Mouse (Mus musculus) thymus, postnatal 36 days (tissue): ENCODE measurements around the gene Arsg.
A peak's percentile ranks its signal among the peaks of the same experiment; 100 is the strongest.

ENCODE experiments used
- DNase-seq, 2 experiments: peaks; one replicate each; pipeline ENCODE4 v3.0.0; 2022; ENCODE audit warnings: mixed read lengths in 2 of 2

Arsg gene

DNA sequence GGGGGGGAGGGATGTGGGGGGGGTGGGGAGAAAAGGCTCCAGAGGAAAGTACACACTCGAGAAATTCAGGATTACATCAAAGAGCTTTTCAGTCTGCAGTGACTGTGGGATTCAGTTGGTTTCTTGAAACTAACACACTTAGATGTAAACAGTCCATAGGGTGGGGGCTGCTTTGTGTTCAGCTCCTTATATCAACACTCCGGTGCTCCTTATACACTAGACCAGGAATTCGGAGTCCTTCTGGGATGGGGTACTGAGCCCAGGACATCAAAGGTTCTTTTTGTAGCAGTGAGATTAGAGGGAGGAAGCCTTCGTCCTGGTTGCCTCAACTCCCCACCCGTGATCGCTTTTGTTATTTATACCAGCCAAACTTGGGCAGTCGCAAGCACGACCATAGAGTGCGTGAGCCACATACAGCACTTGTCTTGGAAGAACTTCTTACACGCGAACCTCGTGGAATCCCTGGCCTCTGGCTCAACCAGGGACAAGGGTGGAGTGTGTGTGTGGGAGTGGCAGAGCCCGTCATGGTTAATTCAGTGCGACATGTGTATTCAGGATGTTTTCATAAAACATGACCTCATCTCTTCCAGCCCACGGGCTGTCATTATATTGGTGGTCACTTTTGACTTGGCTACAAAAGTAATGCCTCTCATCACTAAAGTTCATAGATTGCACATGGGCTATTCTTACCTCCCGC lies 73.3 kb downstream of the Arsg start:
- no peak for DNase-seq

DNA sequence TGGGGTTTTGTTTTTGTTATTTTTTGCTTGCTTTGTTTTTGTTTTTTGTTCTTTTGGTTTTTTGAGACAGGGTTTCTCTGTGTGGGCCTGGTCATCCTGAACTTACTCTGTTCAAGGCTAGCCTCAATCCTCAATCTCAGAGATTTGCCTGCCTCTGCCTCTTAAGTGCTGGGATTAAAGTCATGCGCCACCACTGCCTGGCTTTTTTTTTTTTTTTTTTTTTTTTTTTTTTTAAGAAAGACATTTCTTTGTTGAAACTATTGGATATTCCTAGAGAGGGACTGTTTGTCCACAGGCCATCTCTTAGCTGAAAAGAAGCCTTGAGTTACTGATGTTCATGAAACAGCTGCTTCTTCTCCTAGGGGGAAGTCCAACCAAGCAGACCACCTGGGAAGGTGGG lies 74.5 kb downstream of the Arsg start:
- DNase-seq, result no peak

DNA sequence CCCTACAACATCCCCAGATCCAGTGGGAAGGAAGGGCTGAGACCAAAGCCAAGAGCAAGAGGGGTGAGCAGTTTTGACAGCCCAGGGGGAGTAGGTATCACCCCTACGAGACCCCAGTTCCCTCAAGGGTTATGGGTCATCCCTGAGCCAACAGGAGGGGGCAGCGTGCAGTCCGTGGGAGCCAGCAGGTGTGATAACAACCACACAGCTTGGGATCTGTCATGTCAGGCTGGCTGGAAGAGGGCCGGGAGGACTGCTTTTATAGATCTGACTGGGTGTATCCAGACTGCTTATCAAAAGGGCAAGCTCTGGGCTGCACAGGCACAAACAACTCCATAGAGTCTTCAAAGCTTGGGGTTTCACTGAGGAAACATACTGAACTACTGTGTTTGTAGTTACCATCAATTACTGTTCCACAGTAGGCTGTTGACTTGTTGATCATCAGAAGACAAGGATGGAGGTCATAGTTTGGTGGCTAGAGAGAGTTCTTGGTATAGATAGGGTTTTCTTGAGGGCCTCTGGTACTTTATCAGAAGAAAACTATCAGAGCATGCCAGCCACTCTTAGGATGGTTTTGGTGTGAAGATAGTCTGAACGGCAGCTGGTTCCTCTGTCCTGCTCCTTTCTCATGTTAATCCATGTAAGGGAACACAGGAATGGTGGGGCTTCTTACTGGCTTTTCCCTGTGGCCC lies 76.6 kb downstream of the Arsg start:
- DNase-seq, result no peak

- peak; percentile 25 to 27 for DNase-seq
These were observed 80.7 kb downstream of the Arsg start for GRCm38 (mm10) chr11:109553921-109554320.

- peak in 1 of 2 experiments; percentile 7 for DNase-seq
These were observed 81.3 kb downstream of the Arsg start for GRCm38 (mm10) chr11:109554443-109554842.

GRCm38 (mm10) chr11:109556130-109556529 lies 83.0 kb downstream of the Arsg start:
- DNase-seq, result no peak

DNA sequence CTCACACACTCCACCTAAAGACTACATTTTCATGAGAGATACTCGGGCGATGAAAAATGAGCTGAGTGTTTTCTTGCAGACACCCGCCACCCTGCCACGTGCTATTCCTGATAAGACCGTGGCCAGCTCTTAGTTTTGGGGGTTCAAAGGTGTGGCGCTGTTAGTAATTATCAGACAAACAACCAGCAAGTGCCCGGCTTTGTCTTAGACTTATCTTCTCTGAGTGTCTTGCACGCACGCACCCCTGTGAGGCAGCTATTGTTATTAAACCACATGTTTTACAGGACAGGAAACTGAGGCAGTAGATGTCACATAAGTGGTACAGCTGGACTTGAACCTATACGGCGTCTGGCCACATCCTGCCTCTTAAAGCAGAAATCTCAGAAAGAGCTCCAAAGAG lies 84.2 kb downstream of the Arsg start:
- DNase-seq, result no peak

DNA sequence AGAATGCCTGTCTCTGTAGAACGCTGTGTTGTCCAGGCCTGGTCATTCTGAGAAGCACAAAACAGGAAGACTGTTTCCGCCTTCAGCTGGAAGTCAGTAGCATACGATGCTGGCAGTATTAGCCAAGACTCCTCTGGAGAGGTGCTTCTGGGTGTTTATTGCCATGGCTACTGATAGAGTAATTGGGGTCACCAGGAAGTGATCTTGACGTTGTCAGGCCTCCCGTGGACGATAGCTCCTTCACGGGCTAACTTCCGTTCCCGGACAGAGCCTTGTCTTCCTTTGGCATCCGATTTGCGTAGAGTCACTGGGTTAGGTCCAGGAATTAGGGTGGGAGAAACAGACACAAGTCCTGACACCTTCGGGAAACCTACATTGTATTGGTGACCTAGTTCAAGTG lies 86.1 kb downstream of the Arsg start:
- no peak for DNase-seq

GRCm38 (mm10) chr11:109560793-109561257 lies 87.7 kb downstream of the Arsg start:
- peak; percentile 67 to 69 for DNase-seq

DNA sequence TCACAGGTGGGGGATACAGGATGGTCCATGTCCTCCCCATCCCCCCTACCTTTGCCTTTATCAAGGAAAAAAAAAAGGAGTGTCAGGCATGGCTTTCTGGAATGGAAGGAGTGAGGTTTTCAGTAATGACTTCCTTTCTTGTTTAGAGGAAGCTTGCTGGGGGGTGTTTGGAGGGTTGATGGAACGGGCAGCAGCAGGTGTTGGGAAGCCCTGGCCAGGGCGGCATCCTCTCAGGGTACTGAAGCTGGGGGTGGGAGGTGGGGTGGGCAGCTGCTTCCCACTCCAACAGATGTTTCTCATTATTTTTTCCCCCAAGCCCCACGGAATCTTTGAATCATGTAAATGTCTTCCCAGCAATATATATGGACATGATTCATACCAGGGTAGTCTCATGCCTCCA lies 88.3 kb downstream of the Arsg start:
- DNase-seq, result no peak

DNA sequence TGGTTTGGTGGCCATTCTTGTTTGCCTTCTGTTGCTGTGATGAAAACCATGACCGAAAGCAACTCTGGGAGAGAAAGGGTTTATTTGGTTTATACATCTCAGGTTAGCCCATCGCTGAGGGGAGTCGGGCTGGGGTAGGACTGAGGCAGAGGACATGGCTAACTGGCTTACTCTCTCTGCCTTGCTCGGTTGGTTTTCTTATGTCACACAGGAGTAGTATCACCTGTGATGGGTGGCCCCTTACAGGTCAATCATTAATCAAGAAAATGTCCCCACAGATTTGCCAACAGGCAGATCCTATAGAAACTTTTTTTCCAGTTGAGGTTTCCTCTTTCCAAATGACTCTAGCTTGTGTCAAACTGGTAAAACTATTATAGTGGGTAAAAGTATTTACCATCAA lies 90.5 kb downstream of the Arsg start:
- no peak for DNase-seq

DNA sequence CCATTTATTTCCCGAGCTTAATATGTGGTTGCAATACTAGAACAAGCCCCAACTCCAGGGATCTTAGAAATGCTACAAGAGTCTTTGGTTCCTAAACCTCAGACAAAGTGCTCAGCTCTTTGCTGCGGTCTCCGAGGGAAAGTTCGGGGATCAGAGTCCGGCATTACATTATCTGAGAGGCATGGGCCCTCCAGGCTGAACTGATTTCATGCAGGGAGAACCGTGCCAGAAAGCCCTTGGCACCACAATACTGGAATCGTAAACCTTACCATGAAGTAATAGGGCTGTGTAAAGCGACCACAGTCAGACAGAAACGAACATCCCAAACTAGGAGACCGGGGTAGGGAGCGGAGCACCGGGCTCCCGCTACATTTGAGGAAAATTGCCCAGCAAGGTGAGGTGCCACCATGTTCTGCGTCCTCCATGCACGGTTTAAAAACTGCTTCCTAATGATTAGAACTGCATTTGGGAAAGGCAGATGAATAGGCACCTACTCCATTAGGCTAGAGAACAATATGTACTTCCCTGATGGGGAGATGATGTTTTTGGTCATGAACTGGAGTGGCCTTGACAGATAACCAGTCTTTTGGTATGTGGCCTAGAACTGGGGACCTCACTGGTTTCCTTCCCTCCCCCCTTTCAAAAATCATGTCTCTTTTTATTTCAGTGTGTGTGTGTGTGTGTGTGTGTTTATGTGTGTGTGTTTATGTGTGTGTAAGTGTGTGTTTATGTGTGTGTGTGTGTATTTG lies 91.5 kb downstream of the Arsg start:
- DNase-seq, result no peak

GRCm38 (mm10) chr11:109569007-109569618 lies 95.9 kb downstream of the Arsg start:
- DNase-seq, result no peak

GRCm38 (mm10) chr11:109569809-109570208 lies 96.6 kb downstream of the Arsg start:
- DNase-seq, result no peak

GRCm38 (mm10) chr11:109572051-109572450 lies 98.9 kb downstream of the Arsg start:
- no peak for DNase-seq

- DNase-seq, result no peak
These were observed 101.4 kb downstream of the Arsg start for GRCm38 (mm10) chr11:109574604-109575003.

GRCm38 (mm10) chr11:109575832-109576231 lies 102.7 kb downstream of the Arsg start:
- no peak for DNase-seq

DNA sequence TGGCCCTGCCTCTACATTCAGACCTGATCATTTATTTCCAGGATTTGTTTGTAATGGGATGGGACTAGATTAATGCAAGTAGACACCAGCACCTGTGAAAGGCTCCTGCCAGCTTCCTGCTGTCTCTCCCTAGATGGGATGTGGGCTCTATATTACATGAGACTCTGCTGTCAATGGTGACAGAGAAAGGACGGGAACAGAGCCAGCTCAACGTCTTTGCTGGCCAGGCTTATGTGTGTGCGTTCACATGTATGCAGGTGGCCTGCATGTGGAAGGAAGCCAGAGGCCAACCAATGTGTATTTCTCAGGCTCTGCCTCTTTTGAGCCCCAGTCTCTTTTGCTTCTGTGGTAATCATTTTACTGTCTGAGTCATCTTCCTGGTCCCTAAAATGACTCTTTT lies 105.4 kb downstream of the Arsg start:
- DNase-seq, result no peak

GRCm38 (mm10) chr11:109579999-109580398 lies 106.8 kb downstream of the Arsg start:
- DNase-seq, result no peak

- DNase-seq, result no peak
These were observed 110.8 kb downstream of the Arsg start for GRCm38 (mm10) chr11:109583986-109584385.

GRCm38 (mm10) chr11:109584843-109585713 lies 111.9 kb downstream of the Arsg start:
- DNase-seq, result peak; percentile 61 to 68

DNA sequence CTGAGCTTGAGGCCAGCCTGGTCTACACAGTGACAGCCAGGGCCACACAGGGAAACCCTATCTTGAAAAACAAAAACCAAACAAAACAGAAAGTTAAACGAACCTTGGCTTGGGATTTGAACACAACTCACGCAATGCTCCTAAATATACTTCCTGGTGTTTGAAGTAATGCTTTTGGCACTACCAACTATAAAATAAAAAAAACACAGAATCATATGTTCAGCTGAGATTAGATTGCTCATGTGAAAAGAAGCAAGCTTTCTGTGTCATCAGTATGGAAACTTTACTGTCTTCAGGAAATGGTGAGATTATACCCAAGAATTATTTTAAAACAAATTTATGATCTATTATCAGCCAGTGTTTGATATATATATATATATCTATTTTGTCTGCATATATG lies 113.2 kb downstream of the Arsg start:
- no peak for DNase-seq
